Mouse (Mus musculus) gastrocnemius, adult 2 months (tissue): ENCODE measurements around the gene Adamts9. TPM values are rescaled to one million over a fixed set of nuclear protein-coding genes. Genes with fewer than 3 reads are reported as not detected.

ENCODE experiments used
- DNase-seq: peaks from one replicate; pipeline ENCODE4 v3.0.0; 2022
- H3K27ac ChIP-seq: fragments of 200-600 bp; 2 replicates; pipeline ENCODE4 v1.8.1; 2022; ENCODE audit warnings: mild to moderate bottlenecking
- H3K4me3 ChIP-seq: fragments of 200-600 bp; 2 replicates; pipeline ENCODE4 v1.8.1; 2022; ENCODE audit warnings: mild to moderate bottlenecking, moderate library complexity
- CTCF ChIP-seq: fragments of 200-600 bp; IDR thresholded peaks from 2 replicates; pipeline ENCODE4 v1.8.1; 2022; ENCODE audit warnings: antibody characterized with exemption, mild to moderate bottlenecking, moderate library complexity
- intact Hi-C: fragments of 180-260 bp; cut with DNase I; formaldehyde crosslinking; loops from one replicate; pipeline ENCODE4 v1.15.1; 2025
- total RNA-seq, 2 experiments: library from RNA; stranded (reverse); gene quantifications; 2 replicates each; pipeline ENCODE4 v1.2.3; 2021

Gene Adamts9
- total RNA-seq, 2 experiments from 2014 or later, result 8.5 to 8.9 TPM

DNA sequence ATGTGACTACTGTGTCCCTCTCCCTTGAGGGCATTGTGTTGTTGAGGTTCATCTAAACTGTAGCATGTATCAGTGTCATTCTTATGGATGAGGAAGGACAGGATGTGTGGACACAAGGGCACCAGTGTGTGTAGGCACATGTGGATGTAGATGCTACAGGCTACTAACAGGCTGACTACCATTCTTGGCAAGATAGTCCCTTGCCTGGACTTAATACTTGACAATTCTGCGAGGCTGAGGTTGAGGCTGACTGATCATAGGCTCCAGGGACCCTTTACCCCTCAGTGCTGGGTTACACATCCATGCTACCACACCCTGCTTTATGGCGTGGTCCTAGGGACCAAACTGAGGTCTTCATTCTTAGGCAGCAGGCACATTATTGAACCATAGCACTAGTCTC lies 16.1 kb upstream of the Adamts9 start:
- no peak for DNase-seq
- no peak for TF ChIP-seq CTCF
- Histone ChIP-seq H3K27ac (no peak overlapping the region), H3K4me3 (no peak overlapping the region)
- intact Hi-C loops, result no loop called here

DNA sequence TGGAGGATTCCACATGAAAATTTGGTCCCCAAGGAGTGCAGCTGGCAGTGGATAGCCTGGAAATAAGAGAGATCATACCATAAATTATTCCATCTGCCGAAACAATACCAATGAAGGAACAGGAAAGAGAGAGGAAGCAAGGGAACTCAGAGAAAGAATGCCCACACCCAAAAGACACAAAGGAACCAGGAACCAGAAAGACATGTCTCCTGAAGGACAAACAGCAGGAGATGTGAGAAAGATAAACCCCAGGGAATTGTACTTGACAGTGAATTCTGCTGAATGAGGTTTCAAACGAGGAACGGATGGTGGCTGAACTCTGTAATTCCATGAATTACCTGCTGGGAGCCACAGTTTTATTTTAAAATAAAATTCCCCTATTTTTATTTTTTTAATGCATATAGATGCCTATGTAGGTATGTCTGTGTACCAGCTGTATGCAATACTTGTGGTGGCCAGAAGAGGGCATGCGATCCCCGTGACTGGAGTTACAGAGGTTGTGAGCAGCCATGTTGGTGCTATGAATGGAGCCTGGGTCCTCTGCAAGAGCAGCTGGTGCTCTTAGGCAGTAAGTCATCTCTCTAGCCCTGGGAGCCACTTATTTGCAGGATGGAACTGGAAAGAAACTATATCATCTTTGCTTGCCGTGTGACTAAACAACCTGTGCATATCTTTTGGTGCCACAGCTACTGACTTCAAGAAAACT lies 4.2 kb upstream of the Adamts9 start:
- TF ChIP-seq CTCF, result peak; percentile 42
- H3K4me3 ChIP-seq, result no peak overlapping the region
- intact Hi-C loops, result loop anchor here (10.0 kb wide), 1 partner anchor 117 kb away; no protein-coding TSS in a partner anchor
- no peak overlapping the region for H3K27ac ChIP-seq
- DNase-seq, result no peak

DNA sequence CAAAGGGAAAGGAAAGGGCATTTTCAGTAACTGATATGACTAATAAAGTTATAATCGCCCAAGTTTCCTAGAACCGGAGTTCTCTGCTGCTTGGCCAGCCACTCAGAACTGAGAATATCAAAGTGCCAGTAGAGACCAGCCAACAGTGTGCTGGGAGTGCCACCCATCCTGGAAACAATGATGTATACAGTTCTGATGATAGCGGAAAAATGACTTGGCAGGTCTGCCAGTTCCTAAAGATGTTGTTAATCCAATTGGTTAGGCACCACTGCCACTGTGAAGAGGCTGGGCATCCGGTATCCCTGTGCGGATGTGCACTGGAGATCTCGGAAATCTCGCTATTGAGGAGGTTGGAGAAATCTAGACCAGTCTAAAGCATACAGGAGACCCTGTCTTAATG lies 1.4 kb upstream of the Adamts9 start:
- TF ChIP-seq CTCF, result no peak
- intact Hi-C loops, result loop anchor here (5.0 to 10.0 kb wide), 3 partner anchors 72 to 208 kb away; no protein-coding TSS in a partner anchor
- H3K27ac ChIP-seq, result peak overlapping the region; percentile 91
- no peak for DNase-seq
- H3K4me3 ChIP-seq, result peak overlapping the region; percentile 88

DNA sequence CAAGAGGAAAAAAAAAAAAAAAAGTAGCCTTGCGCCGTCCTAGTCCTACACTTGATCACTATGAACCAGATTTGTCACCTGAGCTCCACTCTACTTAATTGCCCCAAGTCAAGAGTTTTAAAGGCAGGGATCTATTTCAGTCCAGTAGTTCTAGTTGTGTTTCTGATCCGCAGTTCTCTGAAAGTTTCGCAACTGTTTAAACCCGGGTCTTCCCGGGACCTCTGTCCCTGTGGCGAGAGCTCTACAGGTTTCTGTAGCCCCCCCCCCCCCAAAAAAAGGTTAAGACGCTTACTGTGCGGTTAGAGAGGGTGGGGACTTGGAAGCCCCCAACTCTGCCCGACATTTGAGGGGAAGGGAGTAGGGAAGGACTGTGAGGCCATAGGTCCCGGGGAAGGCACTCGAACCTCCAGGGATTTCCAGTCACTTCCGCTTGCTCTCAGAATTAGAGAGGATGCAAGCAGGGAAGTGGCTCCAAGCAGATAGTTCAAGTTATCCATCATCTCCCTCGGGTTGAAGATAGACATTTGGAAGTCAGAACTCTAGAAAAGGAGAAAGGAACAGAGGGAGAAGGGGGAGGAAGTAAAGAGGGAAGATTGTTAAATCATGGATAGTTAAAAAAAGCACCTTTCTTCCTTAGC lies 875 bp upstream of the Adamts9 start:
- H3K4me3 ChIP-seq, result peak overlapping the region; percentile 88
- no peak for DNase-seq
- peak overlapping the region; percentile 91 for H3K27ac ChIP-seq
- no peak for TF ChIP-seq CTCF
- intact Hi-C loops, result loop anchor here (5.0 to 10.0 kb wide), 3 partner anchors 72 to 208 kb away; no protein-coding TSS in a partner anchor

DNA sequence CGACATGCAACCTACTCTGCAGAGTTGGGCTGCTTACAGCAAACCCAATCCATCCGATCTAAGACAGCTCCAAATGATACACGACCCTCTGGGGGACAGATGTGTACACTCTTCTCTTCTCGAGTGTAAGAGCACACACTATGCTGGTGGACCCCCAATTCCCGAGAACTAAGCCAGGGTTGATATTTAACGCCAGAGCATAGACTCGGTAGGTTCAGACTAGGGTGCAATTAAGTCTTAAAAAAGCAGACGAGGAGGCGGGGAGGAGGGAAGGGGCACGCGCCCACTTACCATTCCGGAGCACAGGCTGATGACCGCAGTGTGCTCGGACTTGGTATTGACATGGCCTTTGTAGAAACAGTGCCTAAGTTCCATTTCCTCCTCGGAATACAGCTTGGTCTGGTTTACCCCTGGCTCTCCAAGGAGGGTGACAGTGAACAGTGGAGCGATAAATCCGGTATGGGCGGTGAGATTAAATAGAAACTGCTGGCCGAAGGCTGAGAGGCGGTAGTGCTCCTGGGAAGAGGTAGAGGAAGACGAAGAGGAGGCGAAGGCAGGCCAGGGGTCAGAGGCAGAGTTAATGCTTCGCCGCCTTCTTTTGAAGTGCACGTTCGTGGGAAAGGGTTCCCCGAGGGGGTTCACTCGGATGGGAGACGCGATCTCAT lies 1.4 kb downstream of the Adamts9 start:
- intact Hi-C loops, result loop anchor here (1.0 to 10.0 kb wide), 5 partner anchors 70 to 503 kb away; no protein-coding TSS in a partner anchor
- DNase-seq, result peak; percentile 31
- TF ChIP-seq CTCF, result no peak
- peak overlapping the region; percentile 91 for H3K27ac ChIP-seq
- peak overlapping the region; percentile 88 for H3K4me3 ChIP-seq

DNA sequence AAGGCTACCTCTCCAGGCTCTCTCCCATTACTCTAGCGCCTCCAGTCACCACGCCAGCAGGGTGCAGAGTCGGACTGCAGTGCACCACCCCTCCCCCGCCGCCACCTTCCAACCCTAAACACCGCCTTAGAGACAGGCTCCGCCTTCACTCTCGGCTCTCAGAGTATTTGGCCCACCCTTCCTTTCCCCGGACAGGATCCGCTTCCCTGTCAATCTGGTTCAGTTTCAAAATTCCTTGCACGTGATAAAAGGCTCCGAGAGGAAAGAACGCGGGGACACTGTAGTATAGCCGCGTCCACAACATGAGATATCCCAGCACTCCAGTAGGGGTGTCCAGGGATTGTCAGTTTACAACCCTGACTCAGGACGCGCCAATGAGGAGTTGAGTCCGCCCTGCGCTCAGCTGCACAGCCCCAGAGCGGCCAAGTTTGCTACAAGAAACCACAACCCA lies 2.0 kb downstream of the Adamts9 start:
- TF ChIP-seq CTCF, result peak; percentile 69
- peak; percentile 93 for DNase-seq
- H3K27ac ChIP-seq, result peak overlapping the region; percentile 91
- intact Hi-C loops, result loop anchor here (1.0 to 10.0 kb wide), 4 partner anchors 69 to 211 kb away; no protein-coding TSS in a partner anchor
- H3K4me3 ChIP-seq, result peak overlapping the region; percentile 88

DNA sequence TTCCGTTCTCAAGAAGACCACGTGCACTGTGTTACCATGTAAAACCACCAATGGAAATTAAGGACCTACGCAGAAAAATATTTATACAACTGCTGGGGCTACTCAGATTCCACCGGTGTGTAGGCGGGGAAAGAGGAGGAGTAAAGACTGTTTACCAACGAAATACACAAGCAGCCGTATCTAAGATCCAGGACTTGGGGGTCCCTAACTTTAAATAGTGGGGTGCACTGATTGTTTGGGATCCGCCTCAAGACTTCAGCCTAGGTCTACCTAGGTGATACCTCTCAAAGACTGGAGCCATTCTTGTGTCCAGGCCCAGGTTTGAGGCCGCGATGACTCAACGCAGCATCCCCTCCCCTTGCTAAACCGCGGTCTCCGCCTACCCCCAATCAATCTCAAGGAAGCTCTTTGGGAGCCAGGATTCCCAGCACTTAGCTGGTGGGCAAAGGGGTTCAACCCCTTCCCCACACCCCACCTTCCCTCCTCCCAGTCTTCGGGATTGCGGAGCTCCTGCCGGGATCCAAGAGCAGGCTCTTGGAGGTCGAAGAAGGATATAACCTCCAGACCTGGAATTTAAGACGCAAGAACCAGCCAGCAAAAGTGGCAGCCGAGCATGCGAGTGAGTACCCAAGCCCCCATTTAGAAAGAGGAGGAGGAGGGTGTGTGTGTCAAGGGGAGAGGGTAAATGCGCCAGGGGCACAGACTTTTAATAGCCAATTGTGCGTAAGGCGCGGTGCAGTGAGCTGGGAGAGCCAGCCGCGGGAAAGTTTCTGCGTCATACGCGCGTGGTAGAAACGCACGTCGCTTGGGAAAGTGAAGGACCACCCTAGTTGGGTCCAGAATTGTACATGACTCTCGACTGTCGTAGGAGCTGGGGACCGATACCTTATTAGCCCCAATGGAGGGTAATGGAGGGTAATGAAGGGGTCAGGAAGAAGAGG lies 2.8 kb downstream of the Adamts9 start:
- peak overlapping the region; percentile 88 for H3K4me3 ChIP-seq
- intact Hi-C loops, result loop anchor here (1.0 to 10.0 kb wide), 4 partner anchors 68 to 212 kb away; no protein-coding TSS in a partner anchor
- DNase-seq, result peak; percentile 64

DNA sequence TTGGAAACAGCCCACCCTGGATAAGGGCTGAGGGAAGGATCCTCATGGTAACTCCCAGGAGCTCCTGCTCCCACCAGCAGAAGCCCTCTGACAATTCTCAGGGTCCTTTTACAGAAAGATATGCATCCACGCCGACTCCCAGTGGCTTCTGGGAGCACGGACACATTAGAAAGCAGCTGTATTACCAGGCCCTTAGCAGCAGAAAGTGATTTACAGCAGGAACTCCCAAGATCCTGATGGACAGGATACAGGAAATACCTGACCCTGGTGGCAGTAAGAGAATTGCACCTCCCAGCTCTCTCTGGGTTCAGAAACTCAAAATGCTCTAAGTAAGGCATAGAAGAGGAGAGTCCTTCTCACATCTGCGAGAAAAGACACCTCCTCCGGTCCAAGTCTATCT lies 15.0 kb downstream of the Adamts9 start:
- Histone ChIP-seq H3K4me3 (0 out of 2 replicates have a peak overlapping the region, but pooled peaks have one; percentile 9), H3K27ac (peak overlapping the region; percentile 32; the same call in 1 of the 2 replicates)
- no peak for DNase-seq
- 0 out of 2 replicates have a peak, but pooled peaks have one; percentile 2 for TF ChIP-seq CTCF
- intact Hi-C loops, result no loop called here

More for the DNA sequence above, 2.8 kb downstream of the Adamts9 start:
- peak overlapping the region; percentile 91 for H3K27ac ChIP-seq
- no peak for TF ChIP-seq CTCF

DNA sequence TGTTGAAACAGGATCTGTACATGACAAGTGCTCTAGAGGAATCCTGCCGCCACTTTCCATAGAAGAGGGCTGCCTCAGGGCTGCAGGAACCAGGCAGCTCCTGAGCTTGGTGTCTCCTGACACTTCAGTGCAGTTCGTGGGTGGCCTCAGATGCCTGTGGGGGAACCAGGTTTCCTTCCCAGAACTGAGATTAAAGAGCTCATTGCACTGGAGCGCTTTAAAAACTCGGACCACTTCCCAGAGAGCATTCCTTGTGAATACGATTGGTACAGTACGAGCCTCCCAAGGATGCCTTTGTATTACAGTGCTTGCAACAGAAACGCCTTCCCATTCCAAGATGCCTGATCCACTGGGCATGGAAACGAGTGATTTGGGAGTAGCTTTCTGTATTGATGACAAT lies 18.8 kb downstream of the Adamts9 start:
- Histone ChIP-seq H3K27ac (no peak overlapping the region), H3K4me3 (no peak overlapping the region)
- TF ChIP-seq CTCF, result no peak
- intact Hi-C loops, result no loop called here
- no peak for DNase-seq

DNA sequence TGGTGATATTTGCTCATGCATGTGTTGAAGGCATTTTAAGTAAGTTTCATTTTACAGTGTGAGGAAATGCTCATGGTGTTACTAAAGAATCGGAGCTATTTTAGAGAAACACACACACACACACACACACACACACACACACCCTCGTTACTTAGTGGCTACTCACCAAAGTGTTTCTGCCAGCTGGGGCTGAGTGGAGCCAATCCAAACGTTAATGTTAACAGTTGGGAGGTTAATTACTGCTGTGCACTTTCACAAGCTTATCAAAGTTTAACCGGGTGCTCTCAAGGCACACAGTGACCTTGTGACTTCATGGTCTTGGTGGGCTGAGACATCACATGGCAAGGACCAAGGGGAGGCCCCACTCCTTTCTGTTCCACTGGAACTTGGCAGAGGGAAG lies 21.4 kb downstream of the Adamts9 start:
- Histone ChIP-seq H3K4me3 (peak overlapping the region; percentile 43; the same call in 1 of the 2 replicates), H3K27ac (peak overlapping the region; percentile 44)
- intact Hi-C loops, result no loop called here
- DNase-seq, result peak; percentile 23
- no peak for TF ChIP-seq CTCF

DNA sequence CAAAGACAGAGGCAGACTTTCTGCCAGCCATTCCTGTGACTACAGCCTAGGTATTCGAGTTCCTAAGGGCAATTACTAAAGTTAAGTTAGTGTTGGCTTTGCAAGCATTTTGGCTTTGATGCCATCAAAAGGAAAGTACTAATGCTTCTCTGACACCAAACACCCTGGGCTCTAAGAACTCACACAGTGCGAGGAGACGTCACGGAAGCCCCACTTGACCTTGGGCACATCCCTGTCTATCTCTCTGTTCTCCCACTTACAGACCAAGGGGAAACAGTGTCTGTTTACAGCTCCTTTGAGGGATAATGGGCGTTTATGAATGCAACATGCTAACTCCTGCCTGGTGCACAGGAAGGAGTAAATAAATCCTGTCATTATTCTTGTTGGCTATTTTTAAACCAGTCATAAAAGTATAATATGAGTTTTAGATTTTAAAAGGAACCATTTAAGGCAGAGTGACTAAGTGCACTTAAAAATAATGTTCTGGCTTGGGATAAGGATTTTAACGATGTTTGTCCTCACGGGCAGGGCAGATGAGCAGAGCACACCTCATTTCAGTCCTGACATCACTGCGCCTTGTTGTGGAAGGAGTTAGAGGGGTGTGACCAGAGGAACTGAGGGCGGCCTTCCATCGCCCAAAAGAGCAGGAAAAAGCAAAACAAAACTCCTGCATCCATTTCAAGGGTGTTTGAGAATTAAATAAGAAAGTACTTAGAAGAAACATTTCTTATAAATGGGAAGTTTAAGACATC lies 22.2 kb downstream of the Adamts9 start:
- intact Hi-C loops, result no loop called here
- Histone ChIP-seq H3K4me3 (peak overlapping the region; percentile 43), H3K27ac (peak overlapping the region; percentile 44)
- DNase-seq, result no peak
- no peak for TF ChIP-seq CTCF
